Mouse (Mus musculus): ENCODE measurements around the gene Ppil2. TPM values are rescaled to one million over a fixed set of nuclear protein-coding genes. Genes with fewer than 3 reads are reported as not detected.

Gene Ppil2
- polyA plus RNA-seq, 1 experiment from 2014 or later = 132 TPM

GRCm38 (mm10) chr16:17053903-17054302 is 57.2 kb downstream of the Ppil2 start:
- ATAC-seq = no peak
- WGBS = 78% methylated on average over 3 of the region's 3 CpGs
- H3K4me1 ChIP-seq (ENCODE audit: control insufficient read depth, insufficient read depth, low read length) = no peaks in the 10 kb centered on the region

GRCm38 (mm10) chr16:17052087-17052486 is 59.0 kb downstream of the Ppil2 start:
- WGBS = 74% methylated on average over 7 of the region's 7 CpGs
- H3K9me3 ChIP-seq (ENCODE audit: control insufficient read depth, low read length) = no peaks in the 10 kb centered on the region
- no peaks in the 10 kb centered on the region for H3K36me3 ChIP-seq (ENCODE audit: control insufficient read depth, insufficient read depth, low read length)
- H3K9ac ChIP-seq (ENCODE audit: low read depth, low read length) = no peak overlapping the region
- H3K27me3 ChIP-seq (replicated peaks; ENCODE audit: control insufficient read depth, insufficient read depth, low read length) = no peaks in the 10 kb centered on the region
- 0 out of 2 replicates have a peak, but pooled peaks have one; percentile 21 for ATAC-seq
- H3K4me1 ChIP-seq (ENCODE audit: control insufficient read depth, insufficient read depth, low read length) = no peaks in the 10 kb centered on the region
- no peak overlapping the region for H3K27ac ChIP-seq (ENCODE audit: low read length)
- no peak overlapping the region for H3K4me3 ChIP-seq (ENCODE audit: low read length)
- no peak overlapping the region for H3K4me2 ChIP-seq (ENCODE audit: low read depth, low read length)

More at GRCm38 (mm10) chr16:17053903-17054302, 57.2 kb downstream of the Ppil2 start:
- Histone ChIP-seq H3K27me3 (replicated peaks; ENCODE audit: control insufficient read depth, insufficient read depth, low read length) (no peaks in the 10 kb centered on the region), H3K36me3 (ENCODE audit: control insufficient read depth, insufficient read depth, low read length) (no peaks in the 10 kb centered on the region), H3K4me3 (ENCODE audit: low read length) (no peak overlapping the region), H3K9me3 (ENCODE audit: control insufficient read depth, low read length) (no peaks in the 10 kb centered on the region), H3K27ac (ENCODE audit: low read length) (no peak overlapping the region), H3K4me2 (ENCODE audit: low read depth, low read length) (no peak overlapping the region), H3K9ac (ENCODE audit: low read depth, low read length) (no peak overlapping the region)

GRCm38 (mm10) chr16:17049886-17050285 is 61.2 kb downstream of the Ppil2 start:
- WGBS = 100% methylated on average over 1 of the region's 1 CpGs
- Histone ChIP-seq H3K4me2 (ENCODE audit: low read depth, low read length) (no peak overlapping the region), H3K36me3 (ENCODE audit: control insufficient read depth, insufficient read depth, low read length) (no peaks in the 10 kb centered on the region), H3K9ac (ENCODE audit: low read depth, low read length) (no peak overlapping the region), H3K4me1 (ENCODE audit: control insufficient read depth, insufficient read depth, low read length) (no peaks in the 10 kb centered on the region), H3K9me3 (ENCODE audit: control insufficient read depth, low read length) (no peaks in the 10 kb centered on the region), H3K4me3 (ENCODE audit: low read length) (no peak overlapping the region), H3K27me3 (replicated peaks; ENCODE audit: control insufficient read depth, insufficient read depth, low read length) (no peaks in the 10 kb centered on the region), H3K27ac (ENCODE audit: low read length) (no peak overlapping the region)
- no peak for ATAC-seq

GRCm38 (mm10) chr16:17045287-17045686 is 65.8 kb downstream of the Ppil2 start:
- 83% methylated on average over 3 of the region's 3 CpGs for WGBS
- no peak for ATAC-seq
- Histone ChIP-seq H3K27me3 (replicated peaks; ENCODE audit: control insufficient read depth, insufficient read depth, low read length) (no peaks in the 10 kb centered on the region), H3K4me2 (ENCODE audit: low read depth, low read length) (no peak overlapping the region), H3K9ac (ENCODE audit: low read depth, low read length) (no peak overlapping the region), H3K4me3 (ENCODE audit: low read length) (no peak overlapping the region), H3K9me3 (ENCODE audit: control insufficient read depth, low read length) (no peaks in the 10 kb centered on the region), H3K4me1 (ENCODE audit: control insufficient read depth, insufficient read depth, low read length) (no peaks in the 10 kb centered on the region), H3K27ac (ENCODE audit: low read length) (no peak overlapping the region), H3K36me3 (ENCODE audit: control insufficient read depth, insufficient read depth, low read length) (peaks cover 5% of the 10 kb centered on the region)

- 83% methylated on average over 3 of the region's 3 CpGs for WGBS
- no peak overlapping the region for H3K4me2 ChIP-seq (ENCODE audit: low read depth, low read length)
- H3K27ac ChIP-seq (ENCODE audit: low read length) = no peak overlapping the region
- no peak overlapping the region for H3K9ac ChIP-seq (ENCODE audit: low read depth, low read length)
- H3K27me3 ChIP-seq (replicated peaks; ENCODE audit: control insufficient read depth, insufficient read depth, low read length) = no peaks in the 10 kb centered on the region
- no peaks in the 10 kb centered on the region for H3K4me1 ChIP-seq (ENCODE audit: control insufficient read depth, insufficient read depth, low read length)
- peaks cover 9% of the 10 kb centered on the region for H3K36me3 ChIP-seq (ENCODE audit: control insufficient read depth, insufficient read depth, low read length)
- no peak overlapping the region for H3K4me3 ChIP-seq (ENCODE audit: low read length)
- no peak for ATAC-seq
- H3K9me3 ChIP-seq (ENCODE audit: control insufficient read depth, low read length) = no peaks in the 10 kb centered on the region
Observed at GRCm38 (mm10) chr16:17044320-17044719, 66.7 kb downstream of the Ppil2 start.

GRCm38 (mm10) chr16:17041417-17041816 is 69.6 kb downstream of the Ppil2 start:
- Histone ChIP-seq H3K36me3 (ENCODE audit: control insufficient read depth, insufficient read depth, low read length) (peaks cover 16% of the 10 kb centered on the region), H3K27ac (ENCODE audit: low read length) (no peak overlapping the region)
- 93% methylated on average over 1 of the region's 1 CpGs for WGBS

GRCm38 (mm10) chr16:17040716-17041115 is 70.3 kb downstream of the Ppil2 start:
- H3K27me3 ChIP-seq (replicated peaks; ENCODE audit: control insufficient read depth, insufficient read depth, low read length) = no peaks in the 10 kb centered on the region
- no peak overlapping the region for H3K27ac ChIP-seq (ENCODE audit: low read length)
- no peak overlapping the region for H3K4me3 ChIP-seq (ENCODE audit: low read length)
- H3K36me3 ChIP-seq (ENCODE audit: control insufficient read depth, insufficient read depth, low read length) = peaks cover 22% of the 10 kb centered on the region
- 97% methylated on average over 3 of the region's 3 CpGs for WGBS
- ATAC-seq = no peak
- H3K4me1 ChIP-seq (ENCODE audit: control insufficient read depth, insufficient read depth, low read length) = no peaks in the 10 kb centered on the region
- H3K9me3 ChIP-seq (ENCODE audit: control insufficient read depth, low read length) = no peaks in the 10 kb centered on the region
- H3K9ac ChIP-seq (ENCODE audit: low read depth, low read length) = no peak overlapping the region
- no peak overlapping the region for H3K4me2 ChIP-seq (ENCODE audit: low read depth, low read length)

More at GRCm38 (mm10) chr16:17041417-17041816, 69.6 kb downstream of the Ppil2 start:
- Histone ChIP-seq H3K4me1 (ENCODE audit: control insufficient read depth, insufficient read depth, low read length) (no peaks in the 10 kb centered on the region), H3K27me3 (replicated peaks; ENCODE audit: control insufficient read depth, insufficient read depth, low read length) (no peaks in the 10 kb centered on the region), H3K9ac (ENCODE audit: low read depth, low read length) (no peak overlapping the region), H3K9me3 (ENCODE audit: control insufficient read depth, low read length) (no peaks in the 10 kb centered on the region), H3K4me3 (ENCODE audit: low read length) (no peak overlapping the region), H3K4me2 (ENCODE audit: low read depth, low read length) (no peak overlapping the region)
- no peak for ATAC-seq

MicroRNAs within 50 kb of the gene (microRNA counts, 519-probe panel; counts per million panel counts)
- 3,391 counts per million, percentile 87 among the panel's probes with 10 or more counts for microRNA mmu-miR-130b
- microRNA mmu-miR-301b = 2,540 counts per million, percentile 62 among the panel's probes with 10 or more counts

Small RNA genes within 50 kb of the gene (microRNA-seq; reads per million reads assigned to microRNA genes)
- gene Mir130b (6,092 reads per million, percentile 90 among the genes with 10 or more reads in this experiment), gene Mir301b (84.9 reads per million, percentile 45 among the genes with 10 or more reads in this experiment)

Other genes starting within 250 kb of the Ppil2 start
- 0.27 and 0.49 TPM in 2 replicates for gene Igll1, start 247.3 kb downstream of the Ppil2 start, polyA plus RNA-seq (2015; fragmentation: Nextera tagmentation; extraction: Ambion mirVana)
- gene Top3b, start 240.5 kb downstream of the Ppil2 start, polyA plus RNA-seq (2015; fragmentation: Nextera tagmentation; extraction: Ambion mirVana) = 49.2 and 49.8 TPM in 2 replicates
- 1.5 and 1.6 TPM in 2 replicates for gene Vpreb1, start 240.4 kb downstream of the Ppil2 start, polyA plus RNA-seq (2015; fragmentation: Nextera tagmentation; extraction: Ambion mirVana)
- 15.6 and 16.0 TPM in 2 replicates for gene Ppm1f, start 214.8 kb downstream of the Ppil2 start, polyA plus RNA-seq (2015; fragmentation: Nextera tagmentation; extraction: Ambion mirVana)
- gene Mapk1, start 127.9 kb downstream of the Ppil2 start, polyA plus RNA-seq (2015; fragmentation: Nextera tagmentation; extraction: Ambion mirVana) = 129 and 130 TPM in 2 replicates
- 9.1 and 9.9 TPM in 2 replicates for gene Ypel1, start 41.6 kb downstream of the Ppil2 start, polyA plus RNA-seq (2015; fragmentation: Nextera tagmentation; extraction: Ambion mirVana)
- gene 2610318N02Rik, start 13.9 kb upstream of the Ppil2 start, polyA plus RNA-seq (2015; fragmentation: Nextera tagmentation; extraction: Ambion mirVana) = 33.8 and 41.6 TPM in 2 replicates
- 173 and 203 TPM in 2 replicates for gene Sdf2l1, start 21.1 kb upstream of the Ppil2 start, polyA plus RNA-seq (2015; fragmentation: Nextera tagmentation; extraction: Ambion mirVana)
- gene Ydjc, start 33.4 kb upstream of the Ppil2 start, polyA plus RNA-seq (2015; fragmentation: Nextera tagmentation; extraction: Ambion mirVana) = 41.0 and 41.5 TPM in 2 replicates
- gene Ccdc116, start 36.0 kb upstream of the Ppil2 start, polyA plus RNA-seq (2015; fragmentation: Nextera tagmentation; extraction: Ambion mirVana) = 3.0 and 3.1 TPM in 2 replicates
- gene Ube2l3, start 91.4 kb upstream of the Ppil2 start, polyA plus RNA-seq (2015; fragmentation: Nextera tagmentation; extraction: Ambion mirVana) = 358 and 374 TPM in 2 replicates
- 0.48 and 0.49 TPM in 2 replicates for gene Rimbp3, start 97.3 kb upstream of the Ppil2 start, polyA plus RNA-seq (2015; fragmentation: Nextera tagmentation; extraction: Ambion mirVana)
- 5.3 and 5.5 TPM in 2 replicates for gene Hic2, start 122.3 kb upstream of the Ppil2 start, polyA plus RNA-seq (2015; fragmentation: Nextera tagmentation; extraction: Ambion mirVana)
- 14.5 and 15.2 TPM in 2 replicates for gene Tmem191c, start 164.8 kb upstream of the Ppil2 start, polyA plus RNA-seq (2015; fragmentation: Nextera tagmentation; extraction: Ambion mirVana)
- gene Serpind1, start 220.1 kb upstream of the Ppil2 start, polyA plus RNA-seq (2015; fragmentation: Nextera tagmentation; extraction: Ambion mirVana) = 2.0 and 4.8 TPM in 2 replicates